Mouse (Mus musculus) cerebral cortex, adult 2 months (tissue): ENCODE measurements around the gene Rbfox1.

Source experiments
- whole genome bisulfite sequencing: fragments of 180-500 bp; shearing (Covaris S2); methylation state at CpG from one replicate; pipeline ENCODE4 v1.1.7; 2018; 5-methylcytosine and 5-hydroxymethylcytosine counted together

Gene Rbfox1

GRCm38 (mm10) chr16:6380924-6381323 is 495.8 kb downstream of the Rbfox1 start:
- WGBS: 49% methylated on average over 3 of the region's 3 CpGs

GRCm38 (mm10) chr16:6381572-6381971 is 496.4 kb downstream of the Rbfox1 start:
- WGBS: 45% methylated on average over 2 of the region's 2 CpGs

- 72% methylated on average over 5 of the region's 5 CpGs for WGBS
These were observed 497.6 kb downstream of the Rbfox1 start for GRCm38 (mm10) chr16:6382712-6383111.

GRCm38 (mm10) chr16:6390278-6390930 is 505.2 kb downstream of the Rbfox1 start:
- 51% methylated on average over 6 of the region's 6 CpGs for WGBS

GRCm38 (mm10) chr16:6396676-6397409 is 511.7 kb downstream of the Rbfox1 start:
- 54% methylated on average over 8 of the region's 8 CpGs for WGBS

GRCm38 (mm10) chr16:6397635-6398034 is 512.5 kb downstream of the Rbfox1 start:
- 82% methylated on average over 2 of the region's 2 CpGs for WGBS

- WGBS: 79% methylated on average over 3 of the region's 3 CpGs
These were observed 517.7 kb downstream of the Rbfox1 start for GRCm38 (mm10) chr16:6402816-6403215.

- WGBS: 68% methylated on average over 2 of the region's 2 CpGs
These were observed 529.7 kb downstream of the Rbfox1 start for GRCm38 (mm10) chr16:6414846-6415245.

GRCm38 (mm10) chr16:6421623-6422145 is 536.5 kb downstream of the Rbfox1 start:
- WGBS: 52% methylated on average over 3 of the region's 3 CpGs

- WGBS: 58% methylated on average over 4 of the region's 4 CpGs
These were observed 538.8 kb downstream of the Rbfox1 start for GRCm38 (mm10) chr16:6423878-6424409.

GRCm38 (mm10) chr16:6424738-6425137 is 539.6 kb downstream of the Rbfox1 start:
- 53% methylated on average over 2 of the region's 2 CpGs for WGBS

- 66% methylated on average over 12 of the region's 12 CpGs for WGBS
These were observed 542.4 kb downstream of the Rbfox1 start for GRCm38 (mm10) chr16:6427292-6428281.

GRCm38 (mm10) chr16:6430981-6431380 is 545.8 kb downstream of the Rbfox1 start:
- WGBS: 40% methylated on average over 2 of the region's 2 CpGs

- 61% methylated on average over 2 of the region's 2 CpGs for WGBS
These were observed 551.3 kb downstream of the Rbfox1 start for GRCm38 (mm10) chr16:6436445-6436844.

GRCm38 (mm10) chr16:6448250-6448649 is 563.1 kb downstream of the Rbfox1 start:
- WGBS: 10% methylated on average over 5 of the region's 5 CpGs

- WGBS: 78% methylated on average over 3 of the region's 3 CpGs
These were observed 570.2 kb downstream of the Rbfox1 start for GRCm38 (mm10) chr16:6455349-6455748.

- 29% methylated on average over 1 of the region's 1 CpGs for WGBS
These were observed 594.0 kb downstream of the Rbfox1 start for GRCm38 (mm10) chr16:6479094-6479590.

GRCm38 (mm10) chr16:6479616-6480410 is 594.7 kb downstream of the Rbfox1 start:
- WGBS: 22% methylated on average over 3 of the region's 3 CpGs

GRCm38 (mm10) chr16:6480411-6480728 is 595.2 kb downstream of the Rbfox1 start:
- WGBS: 4% methylated on average over 5 of the region's 5 CpGs

- WGBS: 67% methylated on average over 8 of the region's 8 CpGs
These were observed 598.5 kb downstream of the Rbfox1 start for GRCm38 (mm10) chr16:6483628-6484027.

- WGBS: 84% methylated on average over 3 of the region's 3 CpGs
These were observed 600.5 kb downstream of the Rbfox1 start for GRCm38 (mm10) chr16:6485631-6486030.
